Mouse (Mus musculus): ENCODE measurements around the gene Nav1.

GRCm38 (mm10) chr1:135577793-135578192, 29.3 kb downstream of the Nav1 start:
- TF ChIP-seq POLR2A (IDR thresholded peaks at IDR 0.05; ENCODE audit: insufficient read length, low read depth): no peak
- no peak for TF ChIP-seq MAX (IDR thresholded peaks at IDR 0.05; ENCODE audit: low read depth)
- TF ChIP-seq USF1 (IDR thresholded peaks at IDR 0.05; ENCODE audit: low read depth): no peak
- no peak for TF ChIP-seq MYOD1 (IDR thresholded peaks at IDR 0.05; ENCODE audit: control insufficient read depth in 1 of 3, insufficient read length in 2 of 3, low read depth in 2 of 3)
- TF ChIP-seq TCF12 (IDR thresholded peaks at IDR 0.05; ENCODE audit: insufficient read depth, poor library complexity, severe bottlenecking): no peak
- no peak for TF ChIP-seq SRF (IDR thresholded peaks at IDR 0.05; ENCODE audit: control insufficient read depth, insufficient read length, low read depth)
- no peak for TF ChIP-seq E2F4 (IDR thresholded peaks at IDR 0.05; ENCODE audit: insufficient read depth)
- TF ChIP-seq CEBPB (IDR thresholded peaks at IDR 0.05; ENCODE audit: insufficient read depth, poor library complexity, severe bottlenecking): no peak
- TF ChIP-seq POLR2AphosphoS2 (IDR thresholded peaks at IDR 0.05; ENCODE audit: insufficient read length, low read depth): no peak
- TF ChIP-seq MYOG (IDR thresholded peaks at IDR 0.05; ENCODE audit: control insufficient read depth in 1 of 3, insufficient read depth in 1 of 3, insufficient read length in 2 of 3, low read depth in 2 of 3): no peak
- no peak for TF ChIP-seq REST (IDR thresholded peaks at IDR 0.05; ENCODE audit: insufficient read depth, insufficient read length)
- TF ChIP-seq TCF3 (IDR thresholded peaks at IDR 0.05; ENCODE audit: insufficient read length, low read depth): no peak
